Mouse (Mus musculus) kidney, embryonic 15.5 days (tissue): ENCODE data around the gene Fsd2. TPM values are rescaled to one million over a fixed set of nuclear protein-coding genes. Genes with fewer than 3 reads are reported as not detected.

Experiments used
- ATAC-seq: fragments of 200-750 bp; cut with Nextera tagmentation; replicated peaks from 2 replicates; pipeline ENCODE4 v1.8.0; 2017; ENCODE audit warnings: moderate TSS enrichment; ENCODE audit not compliant: low FRiP score
- H3K27ac ChIP-seq: fragments of 300-500 bp; sonication (generic); 2 replicates; pipeline ENCODE4 v1.5.1; 2015; ENCODE audit warnings: mild to moderate bottlenecking, inconsistent platforms
- H3K27me3 ChIP-seq: fragments of 300-500 bp; sonication (generic); 2 replicates; pipeline ENCODE4 v1.6.1; 2015; ENCODE audit warnings: inconsistent platforms
- H3K36me3 ChIP-seq: fragments of 300-500 bp; sonication (generic); 2 replicates; pipeline ENCODE4 v1.6.1; 2015; ENCODE audit warnings: inconsistent platforms
- H3K4me1 ChIP-seq: fragments of 300-500 bp; sonication (generic); 2 replicates; pipeline ENCODE4 v1.6.1; 2015; ENCODE audit warnings: inconsistent platforms
- H3K4me2 ChIP-seq: fragments of 300-500 bp; sonication (generic); 2 replicates; pipeline ENCODE4 v1.6.1; 2015; ENCODE audit warnings: moderate library complexity, mild to moderate bottlenecking, inconsistent platforms
- H3K4me3 ChIP-seq: fragments of 300-500 bp; sonication (generic); replicated peaks from 2 replicates; pipeline ENCODE4 v1.5.1; 2015; ENCODE audit warnings: mild to moderate bottlenecking, inconsistent platforms
- H3K9ac ChIP-seq: fragments of 300-500 bp; sonication (generic); 2 replicates; pipeline ENCODE4 v1.6.1; 2015; ENCODE audit warnings: mild to moderate bottlenecking, inconsistent platforms
- H3K9me3 ChIP-seq: fragments of 300-500 bp; sonication (generic); replicated peaks from 2 replicates; pipeline ENCODE4 v1.6.1; 2016; ENCODE audit warnings: inconsistent platforms
- WGBS: fragments of 180-500 bp; shearing (Covaris S2); methylation state at CpG from one replicate; pipeline ENCODE4 v1.1.7; 2015; ENCODE audit warnings: mixed read lengths; 5-methylcytosine and 5-hydroxymethylcytosine counted together
- polyA plus RNA-seq: library from polyadenylated mRNA; unstranded; fragments of >200 nt; fragmentation: Nextera tagmentation; extraction: Ambion mirVana; gene quantifications from 2 replicates; pipeline ENCODE4 v1.2.1, GENCODE M21; 2015

Gene Fsd2
- polyA plus RNA-seq, 1 experiment from 2014 or later = 0.25 TPM

GRCm38 (mm10) chr7:81559231-81559980 lies 7.3 kb downstream of the Fsd2 start:
- no peak overlapping the region for H3K4me3 ChIP-seq
- no peak overlapping the region for H3K27ac ChIP-seq
- no peak for ATAC-seq
- H3K36me3 ChIP-seq = no peaks in the 10 kb centered on the region
- H3K4me1 ChIP-seq = no peaks in the 10 kb centered on the region; the same call in 1 of the 2 replicates
- no peaks in the 10 kb centered on the region for H3K27me3 ChIP-seq
- no peaks in the 10 kb centered on the region for H3K9me3 ChIP-seq
- no peak overlapping the region for H3K4me2 ChIP-seq
- WGBS = 83% methylated on average over 14 of the region's 14 CpGs
- no peak overlapping the region for H3K9ac ChIP-seq

GRCm38 (mm10) chr7:81557985-81558360 lies 8.8 kb downstream of the Fsd2 start:
- Histone ChIP-seq H3K4me1 (no peaks in the 10 kb centered on the region; the same call in 1 of the 2 replicates), H3K4me3 (no peak overlapping the region), H3K4me2 (no peak overlapping the region), H3K36me3 (no peaks in the 10 kb centered on the region), H3K27ac (no peak overlapping the region), H3K9me3 (no peaks in the 10 kb centered on the region), H3K27me3 (no peaks in the 10 kb centered on the region), H3K9ac (no peak overlapping the region)
- ATAC-seq = no peak
- 73% methylated on average over 4 of the region's 4 CpGs for WGBS

DNA sequence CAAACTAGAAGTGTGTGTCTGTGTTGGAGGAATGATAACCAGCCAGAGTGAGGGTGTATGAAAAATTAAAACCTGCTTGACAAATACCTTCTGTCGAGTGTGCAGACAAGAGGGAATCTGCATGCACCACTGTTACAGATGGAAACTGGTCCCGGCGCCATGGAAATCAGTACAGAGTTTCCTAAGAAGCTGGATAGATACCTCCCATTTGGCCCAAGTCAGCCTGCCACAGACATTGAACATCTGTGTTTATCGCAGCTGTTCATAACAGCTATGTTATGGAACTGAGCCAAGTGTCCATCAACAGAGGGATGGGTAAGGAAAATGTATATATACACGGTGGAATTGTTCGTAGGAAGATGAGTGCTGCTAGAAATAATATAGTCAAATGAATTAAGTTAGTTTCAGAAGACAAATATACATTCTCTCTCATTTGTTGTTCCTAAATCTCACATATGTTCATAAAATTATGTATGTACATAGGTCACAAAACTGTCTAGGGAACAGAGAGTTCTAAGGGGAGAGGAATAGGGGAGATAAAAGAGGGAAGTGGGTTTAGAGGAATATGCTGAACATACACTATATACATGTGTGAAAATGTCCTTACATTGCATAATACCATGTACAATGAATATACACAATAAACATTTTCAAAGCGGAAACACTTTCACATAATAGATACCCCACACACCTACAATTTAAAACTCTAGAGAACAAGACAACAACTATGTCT lies 9.3 kb downstream of the Fsd2 start:
- ATAC-seq = no peak
- H3K4me1 ChIP-seq = no peaks in the 10 kb centered on the region; the same call in 1 of the 2 replicates
- no peaks in the 10 kb centered on the region for H3K9me3 ChIP-seq
- H3K4me2 ChIP-seq = no peak overlapping the region
- H3K27me3 ChIP-seq = no peaks in the 10 kb centered on the region
- H3K4me3 ChIP-seq = no peak overlapping the region
- H3K27ac ChIP-seq = no peak overlapping the region
- H3K9ac ChIP-seq = no peak overlapping the region
- no peaks in the 10 kb centered on the region for H3K36me3 ChIP-seq
- WGBS = 72% methylated on average over 7 of the region's 7 CpGs

- H3K9ac ChIP-seq = no peak overlapping the region
- no peak overlapping the region for H3K4me3 ChIP-seq
- no peaks in the 10 kb centered on the region for H3K36me3 ChIP-seq
- no peaks in the 10 kb centered on the region; the same call in 1 of the 2 replicates for H3K4me1 ChIP-seq
- 79% methylated on average over 4 of the region's 4 CpGs for WGBS
- no peak overlapping the region for H3K27ac ChIP-seq
- no peak for ATAC-seq
- H3K9me3 ChIP-seq = no peaks in the 10 kb centered on the region
- H3K4me2 ChIP-seq = no peak overlapping the region
- no peaks in the 10 kb centered on the region for H3K27me3 ChIP-seq
Measured at GRCm38 (mm10) chr7:81556839-81557238, 9.9 kb downstream of the Fsd2 start.

DNA sequence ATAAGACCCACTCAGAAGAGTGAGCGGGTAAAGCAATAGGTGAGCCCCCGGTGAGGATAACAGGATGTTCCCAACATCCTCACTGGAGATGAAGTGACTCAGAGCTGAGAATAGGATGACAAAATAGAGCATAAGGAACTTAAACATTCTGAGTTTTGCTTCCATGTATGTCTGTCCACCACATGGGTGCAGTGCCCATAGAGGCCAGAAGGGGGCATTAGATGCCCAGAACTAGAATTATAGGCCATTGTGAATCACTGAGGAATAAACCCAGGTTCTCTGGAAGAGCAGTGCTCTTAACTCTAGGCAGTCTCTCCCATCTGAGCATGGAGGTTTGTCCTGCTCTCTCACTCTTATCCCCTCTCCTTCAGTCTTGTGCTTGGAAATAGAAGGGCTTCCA lies 12.4 kb downstream of the Fsd2 start:
- Histone ChIP-seq H3K4me1 (no peaks in the 10 kb centered on the region), H3K36me3 (no peaks in the 10 kb centered on the region), H3K27ac (no peak overlapping the region), H3K9me3 (no peaks in the 10 kb centered on the region), H3K4me3 (no peak overlapping the region), H3K9ac (no peak overlapping the region), H3K27me3 (no peaks in the 10 kb centered on the region), H3K4me2 (no peak overlapping the region)
- ATAC-seq = no peak
- 81% methylated on average over 2 of the region's 2 CpGs for WGBS

GRCm38 (mm10) chr7:81553589-81553988 lies 13.2 kb downstream of the Fsd2 start:
- Histone ChIP-seq H3K4me3 (no peak overlapping the region), H3K27me3 (no peaks in the 10 kb centered on the region), H3K27ac (no peak overlapping the region), H3K4me1 (no peaks in the 10 kb centered on the region; the same call in 1 of the 2 replicates), H3K36me3 (no peaks in the 10 kb centered on the region), H3K4me2 (no peak overlapping the region), H3K9ac (no peak overlapping the region), H3K9me3 (no peaks in the 10 kb centered on the region)
- WGBS = 73% methylated on average over 4 of the region's 4 CpGs
- ATAC-seq = no peak

- no peak overlapping the region for H3K9ac ChIP-seq
- no peaks in the 10 kb centered on the region for H3K9me3 ChIP-seq
- no peaks in the 10 kb centered on the region for H3K27me3 ChIP-seq
- H3K27ac ChIP-seq = no peak overlapping the region
- 66% methylated on average over 11 of the region's 11 CpGs for WGBS
- no peak overlapping the region for H3K4me2 ChIP-seq
- H3K36me3 ChIP-seq = no peaks in the 10 kb centered on the region
- ATAC-seq = no peak
- H3K4me3 ChIP-seq = no peak overlapping the region
- no peaks in the 10 kb centered on the region; the same call in 1 of the 2 replicates for H3K4me1 ChIP-seq
Measured at GRCm38 (mm10) chr7:81548864-81549263, 17.9 kb downstream of the Fsd2 start.

DNA sequence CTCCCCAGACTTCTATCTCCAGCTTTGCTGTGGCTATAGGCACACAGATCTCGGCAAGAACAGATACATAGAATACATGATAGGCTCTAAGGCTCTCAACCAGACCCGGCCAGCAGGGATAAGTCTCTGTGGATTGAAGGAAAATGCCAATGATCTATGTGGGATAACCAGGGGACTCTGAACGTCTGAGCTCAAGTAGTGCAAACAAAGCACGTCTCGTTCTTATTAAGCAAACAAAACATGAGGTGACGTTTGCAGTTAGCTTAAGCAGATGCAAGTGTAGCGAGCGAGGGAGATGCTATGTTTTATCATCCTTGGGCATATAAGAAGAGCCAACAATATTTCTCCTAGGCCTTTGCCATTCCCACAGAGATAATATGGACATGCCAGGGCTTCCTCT lies 23.8 kb downstream of the Fsd2 start:
- Histone ChIP-seq H3K9ac (no peak overlapping the region), H3K4me1 (no peaks in the 10 kb centered on the region), H3K27me3 (no peaks in the 10 kb centered on the region), H3K4me2 (no peak overlapping the region), H3K36me3 (no peaks in the 10 kb centered on the region), H3K27ac (no peak overlapping the region), H3K9me3 (no peaks in the 10 kb centered on the region), H3K4me3 (no peak overlapping the region)
- no peak for ATAC-seq
- WGBS = 85% methylated on average over 8 of the region's 8 CpGs

DNA sequence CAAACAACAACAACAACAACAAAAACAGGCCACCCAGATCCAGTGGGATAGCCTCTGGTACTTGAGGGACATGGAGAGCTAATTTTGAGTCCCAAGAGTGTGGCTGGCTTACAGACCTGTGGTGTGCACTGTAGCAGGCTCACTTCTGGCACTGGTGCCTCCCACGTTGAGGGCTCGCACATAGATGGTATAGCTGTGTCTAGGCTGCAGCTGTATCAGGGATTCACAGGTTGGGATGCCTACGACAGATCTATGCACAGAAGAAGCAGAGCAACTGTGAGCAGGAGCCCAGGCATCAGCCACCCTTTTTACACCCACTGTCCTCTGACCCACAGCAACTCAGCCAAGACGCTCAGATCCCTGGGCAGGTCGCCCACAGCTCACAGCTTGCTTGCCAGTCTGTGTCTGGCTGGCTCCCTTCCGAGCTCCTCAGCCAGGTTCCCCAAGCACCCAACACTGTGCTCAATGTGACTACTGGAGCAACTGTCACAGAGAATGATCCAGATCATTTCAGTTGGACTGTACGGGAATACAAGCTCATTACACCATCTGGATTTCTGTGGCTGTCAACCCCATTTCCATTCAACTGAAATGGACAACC lies 24.7 kb downstream of the Fsd2 start:
- no peaks in the 10 kb centered on the region for H3K27me3 ChIP-seq
- ATAC-seq = no peak
- no peak overlapping the region for H3K4me2 ChIP-seq
- no peak overlapping the region for H3K4me3 ChIP-seq
- no peaks in the 10 kb centered on the region for H3K36me3 ChIP-seq
- no peaks in the 10 kb centered on the region for H3K4me1 ChIP-seq
- H3K9me3 ChIP-seq = no peaks in the 10 kb centered on the region
- WGBS = 85% methylated on average over 7 of the region's 7 CpGs
- H3K9ac ChIP-seq = no peak overlapping the region
- H3K27ac ChIP-seq = no peak overlapping the region

GRCm38 (mm10) chr7:81540999-81541398 lies 25.7 kb downstream of the Fsd2 start:
- Histone ChIP-seq H3K4me3 (no peak overlapping the region), H3K9ac (no peak overlapping the region), H3K4me1 (no peaks in the 10 kb centered on the region), H3K36me3 (peaks cover 5% of the 10 kb centered on the region; the same call in 1 of the 2 replicates), H3K27ac (no peak overlapping the region), H3K27me3 (no peaks in the 10 kb centered on the region), H3K4me2 (no peak overlapping the region), H3K9me3 (no peaks in the 10 kb centered on the region)
- 52% methylated on average over 1 of the region's 1 CpGs for WGBS
- ATAC-seq = no peak

DNA sequence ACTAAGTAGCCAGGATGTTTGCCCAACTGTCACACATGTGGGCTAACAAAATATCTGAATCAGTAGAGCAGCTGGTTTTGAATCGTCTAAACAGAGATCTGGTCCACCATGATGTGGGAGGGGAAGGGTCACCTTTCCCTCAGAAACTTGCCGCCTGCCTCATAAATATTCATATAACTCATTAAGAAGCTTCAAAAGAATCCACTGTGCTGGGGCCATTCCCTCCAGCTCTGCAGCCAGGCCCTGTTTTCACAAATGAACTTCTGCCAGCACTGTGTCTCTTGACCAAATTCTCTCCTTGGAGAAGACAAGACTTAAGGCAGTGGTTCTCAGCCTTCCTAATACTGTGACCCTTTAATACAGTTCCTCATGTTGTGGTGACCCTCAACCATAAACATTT lies 27.2 kb downstream of the Fsd2 start:
- H3K27me3 ChIP-seq = no peaks in the 10 kb centered on the region
- 13% methylated on average over 2 of the region's 2 CpGs for WGBS
- H3K27ac ChIP-seq = no peak overlapping the region
- no peaks in the 10 kb centered on the region for H3K9me3 ChIP-seq
- H3K4me3 ChIP-seq = no peak overlapping the region
- H3K4me2 ChIP-seq = no peak overlapping the region
- H3K9ac ChIP-seq = no peak overlapping the region
- no peaks in the 10 kb centered on the region for H3K4me1 ChIP-seq
- peaks cover 17% of the 10 kb centered on the region for H3K36me3 ChIP-seq
- no peak for ATAC-seq

DNA sequence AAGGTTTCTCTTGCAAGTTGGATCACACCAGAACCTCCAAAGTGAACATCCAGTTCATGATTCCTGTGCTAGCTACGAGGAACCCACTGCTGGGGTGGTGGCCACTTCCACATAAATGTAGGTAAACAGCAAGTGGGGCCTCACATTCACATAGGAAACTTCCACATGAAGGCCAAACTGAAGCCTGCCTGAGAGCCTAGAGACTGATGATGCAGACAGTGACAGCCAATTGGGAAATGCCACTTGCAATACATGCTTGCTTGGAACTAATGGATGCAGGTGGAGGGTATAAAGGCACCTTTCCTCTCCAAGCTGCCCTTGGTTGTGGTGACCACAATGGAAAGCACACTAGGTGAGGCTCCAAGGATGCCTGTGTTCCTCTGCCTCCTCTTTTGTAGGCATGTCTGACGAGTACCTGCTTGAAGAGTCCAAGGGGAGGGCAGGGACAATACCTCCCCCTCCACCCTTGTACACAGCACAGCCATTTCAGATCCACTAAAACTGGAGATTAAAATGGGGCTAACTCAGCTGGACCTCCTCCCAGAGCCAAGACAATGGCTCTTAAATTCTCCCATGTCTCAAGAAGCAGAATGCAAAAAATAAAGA lies 28.6 kb downstream of the Fsd2 start:
- Histone ChIP-seq H3K4me2 (no peak overlapping the region), H3K9ac (no peak overlapping the region), H3K27me3 (no peaks in the 10 kb centered on the region), H3K9me3 (0 out of 2 replicates have a peak, but pooled peaks cover 4% of the 10 kb centered on the region), H3K4me1 (no peaks in the 10 kb centered on the region), H3K4me3 (no peak overlapping the region), H3K36me3 (peaks cover 31% of the 10 kb centered on the region), H3K27ac (no peak overlapping the region)
- WGBS = 82% methylated on average over 2 of the region's 2 CpGs
- no peak for ATAC-seq
